ENCODE assay signal across 10 mouse cellular contexts in genomic region chr11:28808685-28809084, GRCm38 (mm10). TPM values are rescaled to one million over a fixed set of nuclear protein-coding genes. Genes with fewer than 3 reads are reported as not detected.
DNase-seq lines count a peak whose midpoint lies in the region; ATAC-seq and TF ChIP-seq lines count a peak whose summit lies in the region.
"Had no signal": no experiment of that assay in that cellular context is flagged by ENCODE, and none has a peak within 500 bp of the region (broad histone marks: within the 10 kb centered on the region; RNA-seq: fewer than 3 reads in every experiment).

No protein-coding gene starts in this region.

- H3K9me3 ChIP-seq in neural tube, embryonic 11.5 days (ENCODE audit: control insufficient read depth, low read length) = no peaks in the 10 kb centered on the region
- no peaks in the 10 kb centered on the region for H3K9me3 ChIP-seq in neural tube, embryonic 15.5 days (replicated peaks)
- no peaks in the 10 kb centered on the region for H3K9me3 ChIP-seq in stomach, postnatal 0 days (ENCODE audit: control insufficient read depth, low read length)

- no peak overlapping the region for H3K9ac ChIP-seq in neural tube, embryonic 11.5 days (ENCODE audit: low read length)
- no peak overlapping the region for H3K9ac ChIP-seq in neural tube, embryonic 15.5 days (replicated peaks)
- no peak overlapping the region for H3K9ac ChIP-seq in stomach, postnatal 0 days (ENCODE audit: low read length)

- H3K27ac ChIP-seq in gastrocnemius, adult 2 months = no peak overlapping the region
- H3K27ac ChIP-seq in neural tube, embryonic 11.5 days (ENCODE audit: low read depth, low read length) = no peak overlapping the region
- no peak overlapping the region for H3K27ac ChIP-seq in neural tube, embryonic 15.5 days (replicated peaks)
- no peak overlapping the region for H3K27ac ChIP-seq in stomach, postnatal 0 days (replicated peaks)

- H3K4me2 ChIP-seq in neural tube, embryonic 11.5 days (ENCODE audit: low read depth) = no peak overlapping the region
- no peak overlapping the region for H3K4me2 ChIP-seq in neural tube, embryonic 15.5 days
- no peak overlapping the region for H3K4me2 ChIP-seq in stomach, postnatal 0 days (replicated peaks; ENCODE audit: low read depth)

- intact Hi-C loops in gastrocnemius, adult 2 months (cut with DNase I) = no loop called here

- WGBS in neural tube, embryonic 11.5 days = 71% methylated on average over 3 of the region's 3 CpGs
- 65% methylated on average over 3 of the region's 3 CpGs for WGBS in neural tube, embryonic 15.5 days
- 54% methylated on average over 3 of the region's 3 CpGs for WGBS in stomach, postnatal 0 days

- no peak for ATAC-seq in neural tube, embryonic 11.5 days (ENCODE audit: insufficient read depth, low FRiP score, low TSS enrichment)
- ATAC-seq in neural tube, embryonic 15.5 days (ENCODE audit: low FRiP score) = no peak
- ATAC-seq in stomach, postnatal 0 days (ENCODE audit: low FRiP score, low TSS enrichment) = no peak
- ATAC-seq in monocyte, adult 5-6 weeks (replicated peaks; ENCODE audit: insufficient number of reproducible peaks, low FRiP score, low TSS enrichment, poor library complexity, severe bottlenecking) = no peak

- no peak for TF ChIP-seq EP300 in stomach, postnatal 0 days (optimal IDR thresholded peaks at IDR 0.05)

- no peak for DNase-seq in gastrocnemius, adult 2 months
- DNase-seq in gastrocnemius, postnatal 25 days = no peak
- DNase-seq in neural tube, embryonic 11.5 days (ENCODE audit: low spot score) = peak; percentile 42
- peak; percentile 8 for DNase-seq in c-Kit-positive CD71-positive TER-119-negative erythroid progenitor cells, embryonic 14.5 days (ENCODE audit: low read depth)
- peak; percentile 30 to 68 for DNase-seq in kidney, postnatal 36 days
- no peak for DNase-seq in stomach, postnatal 0 days (ENCODE audit: low spot score)

- no peak overlapping the region for H3K4me3 ChIP-seq in gastrocnemius, adult 2 months
- no peak overlapping the region for H3K4me3 ChIP-seq in neural tube, embryonic 11.5 days (ENCODE audit: low read depth, low read length)
- H3K4me3 ChIP-seq in neural tube, embryonic 15.5 days (replicated peaks) = no peak overlapping the region
- no peak overlapping the region for H3K4me3 ChIP-seq in stomach, postnatal 0 days (ENCODE audit: low read depth, low read length)
- H3K4me3 ChIP-seq: myocyte had no signal

- peak; percentile 54 for TF ChIP-seq CTCF in gastrocnemius, adult 2 months (IDR thresholded peaks at IDR 0.05)
- TF ChIP-seq CTCF in stomach, postnatal 0 days (IDR thresholded peaks at IDR 0.05; ENCODE audit: low read depth) = peak; percentile 80

- no peaks in the 10 kb centered on the region for H3K36me3 ChIP-seq in neural tube, embryonic 11.5 days (ENCODE audit: control insufficient read depth, insufficient read depth, low read length)
- no peaks in the 10 kb centered on the region for H3K36me3 ChIP-seq in neural tube, embryonic 15.5 days
- H3K36me3 ChIP-seq in stomach, postnatal 0 days (ENCODE audit: control insufficient read depth, insufficient read depth, low read length) = no peaks in the 10 kb centered on the region

- no peaks in the 10 kb centered on the region for H3K4me1 ChIP-seq in neural tube, embryonic 11.5 days (ENCODE audit: control insufficient read depth, insufficient read depth, low read length)
- no peaks in the 10 kb centered on the region for H3K4me1 ChIP-seq in neural tube, embryonic 15.5 days
- no peaks in the 10 kb centered on the region for H3K4me1 ChIP-seq in stomach, postnatal 0 days (replicated peaks; ENCODE audit: control insufficient read depth, insufficient read depth)

- H3K27me3 ChIP-seq in neural tube, embryonic 11.5 days (ENCODE audit: control insufficient read depth, insufficient read depth, low read length) = no peaks in the 10 kb centered on the region
- H3K27me3 ChIP-seq in neural tube, embryonic 15.5 days (replicated peaks) = no peaks in the 10 kb centered on the region
- no peaks in the 10 kb centered on the region for H3K27me3 ChIP-seq in stomach, postnatal 0 days (ENCODE audit: control insufficient read depth, insufficient read depth, low read length)

RNA-seq across cellular contexts. Expression of gene Efemp1, which starts 44.3 kb away (rescaled TPM):
- 10 to 100 TPM in 1 of 2 experiments, 1 to 10 TPM in 1; 8.0 to 12.4 TPM for total RNA-seq in gastrocnemius, adult 2 months (2021)
- total RNA-seq in gastrocnemius, postnatal 25 days (2021) = 10 to 100 TPM in 1 of 2 experiments, 1 to 10 TPM in 1; 8.1 to 14.1 TPM
- 16.6 and 25.9 TPM in 2 replicates for polyA plus RNA-seq in neural tube, embryonic 11.5 days (2014; fragmentation: Nextera tagmentation; extraction: Ambion mirVana)
- polyA plus RNA-seq in neural tube, embryonic 15.5 days (2015; fragmentation: Nextera tagmentation; extraction: Ambion mirVana) = 3.5 and 4.2 TPM in 2 replicates
- polyA plus RNA-seq in stomach, postnatal 0 days (2015; fragmentation: Nextera tagmentation; extraction: Ambion mirVana) = 11.1 and 17.8 TPM in 2 replicates
- not detected in 3 replicates for total RNA-seq in monocyte, adult 5-6 weeks (2017)
- total RNA-seq: hematopoietic stem cell, adult 5-6 weeks had no signal

Comparison
In these comparisons a context has a peak if more than half of its experiments do, and no peak if none do; other contexts are left out.
1. DNase-seq: peak in neural tube, embryonic 11.5 days (single experiment), c-Kit-positive CD71-positive TER-119-negative erythroid progenitor cells, embryonic 14.5 days (single experiment) and kidney, postnatal 36 days (2 of 2); none in gastrocnemius, adult 2 months (single experiment), gastrocnemius, postnatal 25 days (single experiment) and stomach, postnatal 0 days (single experiment).